Mouse (Mus musculus) kidney, postnatal 10 days (tissue): ENCODE measurements around the gene Lrg1.

Source experiments
- DNase-seq: peaks from one replicate; pipeline ENCODE4 v3.0.0; 2021; ENCODE audit warnings: mixed read lengths

Gene Lrg1

DNA sequence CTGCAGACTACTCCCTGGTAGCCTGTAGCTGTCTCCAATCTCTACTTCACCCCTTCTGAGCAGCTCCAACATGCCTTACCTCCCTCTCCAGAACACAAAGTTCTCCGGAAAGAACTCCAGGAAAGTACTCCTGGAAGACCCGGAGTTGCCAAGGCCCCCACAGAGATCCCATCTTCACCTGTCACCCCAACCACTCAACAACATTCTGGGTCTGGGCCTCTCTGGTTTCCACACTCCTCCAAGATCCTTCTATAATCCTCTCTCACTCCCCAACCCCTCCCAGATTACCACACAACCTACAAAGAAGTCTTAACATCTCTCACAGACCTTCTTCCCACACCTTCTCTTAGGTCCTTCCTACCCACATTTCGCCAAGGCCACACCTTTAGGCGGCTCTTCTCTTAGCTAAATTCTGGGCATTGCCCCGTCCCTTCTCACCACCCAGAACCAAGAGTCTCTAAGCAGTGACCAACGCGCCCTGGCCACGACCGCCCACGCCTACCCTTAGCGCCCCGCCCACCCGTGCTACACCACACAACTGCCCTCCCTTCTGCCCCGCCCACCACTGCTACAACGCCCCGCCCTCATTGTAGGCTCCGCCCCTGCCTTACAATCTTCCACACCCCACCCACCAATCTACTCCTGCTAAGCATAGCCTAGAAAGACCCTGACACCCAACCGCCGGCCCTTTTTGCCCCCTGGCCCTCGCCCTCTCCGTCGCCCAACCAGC is 47.5 kb downstream of the Lrg1 start:
- peak; percentile 95 for DNase-seq

DNA sequence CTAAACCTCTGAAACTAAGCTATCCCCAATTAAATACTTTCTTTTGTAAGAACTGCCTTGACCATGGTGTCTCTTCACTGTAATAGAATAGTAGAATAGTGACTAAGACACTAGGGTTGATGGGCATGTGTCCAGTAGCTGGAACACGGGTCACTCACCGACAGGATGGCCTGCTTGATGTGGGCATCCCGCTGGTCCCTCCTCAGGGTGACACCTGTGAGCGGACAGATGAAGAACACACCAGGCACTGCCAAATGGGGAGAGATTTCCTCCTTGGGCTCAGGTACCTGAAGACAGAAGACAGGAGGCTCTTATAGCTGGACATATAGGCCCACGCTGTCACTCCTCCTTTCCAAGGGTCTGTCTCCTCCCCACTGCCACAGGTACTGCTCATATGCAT is 49.6 kb downstream of the Lrg1 start:
- DNase-seq: no peak

GRCm38 (mm10) chr17:56071126-56071525 is 50.7 kb downstream of the Lrg1 start:
- DNase-seq: no peak
